Mouse (Mus musculus): ENCODE measurements around the gene Wfdc1. TPM values are rescaled to one million over a fixed set of nuclear protein-coding genes. Genes with fewer than 3 reads are reported as not detected.

Gene Wfdc1
- 42.1 TPM for polyA plus RNA-seq (2014; fragmentation: Illumina TruSeq; extraction: RNeasy Lipid Tissue Mini Kit (QIAGEN cat#74804); ENCODE audit: insufficient read depth, low read depth, low replicate concordance)

DNA sequence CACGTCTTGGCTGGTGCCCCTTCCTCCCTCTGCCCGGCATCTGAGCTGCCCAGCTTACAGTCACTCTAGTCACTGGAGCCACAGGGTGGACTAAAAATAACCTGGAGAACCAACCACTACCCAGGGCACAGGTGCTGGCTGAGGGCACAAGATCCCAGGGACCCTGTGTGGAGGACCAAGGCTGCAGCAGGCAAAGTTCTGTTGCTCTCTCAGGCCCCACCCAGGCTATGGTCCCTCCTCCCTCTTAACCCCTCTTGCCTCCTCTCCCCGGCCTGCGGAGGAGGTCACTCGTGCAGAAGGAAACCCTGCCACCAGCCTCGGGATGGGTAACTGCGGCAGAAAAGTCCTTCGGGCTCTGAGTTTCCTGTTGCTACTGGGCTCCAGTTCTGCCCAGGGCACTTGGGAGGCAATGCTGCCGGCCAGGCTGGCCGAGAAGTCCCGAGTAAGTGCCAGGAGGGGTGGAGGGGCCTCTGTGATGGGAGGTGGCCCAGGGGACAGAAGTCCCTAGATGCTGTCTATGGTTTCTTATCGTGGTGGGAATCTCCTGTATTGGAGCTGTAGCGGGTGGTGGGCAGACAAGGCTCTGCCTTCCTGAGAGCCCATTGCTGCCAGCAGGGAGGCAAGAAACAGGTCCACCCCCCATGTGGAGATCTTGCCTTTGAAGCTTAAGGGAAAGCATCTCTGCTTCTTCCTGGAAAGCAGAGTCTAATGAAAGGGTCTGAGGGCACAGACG is at the start of gene Wfdc1:
Wfdc1 (plus strand) TSS at position 147 of the 733 bp plus-strand sequence.

DNA sequence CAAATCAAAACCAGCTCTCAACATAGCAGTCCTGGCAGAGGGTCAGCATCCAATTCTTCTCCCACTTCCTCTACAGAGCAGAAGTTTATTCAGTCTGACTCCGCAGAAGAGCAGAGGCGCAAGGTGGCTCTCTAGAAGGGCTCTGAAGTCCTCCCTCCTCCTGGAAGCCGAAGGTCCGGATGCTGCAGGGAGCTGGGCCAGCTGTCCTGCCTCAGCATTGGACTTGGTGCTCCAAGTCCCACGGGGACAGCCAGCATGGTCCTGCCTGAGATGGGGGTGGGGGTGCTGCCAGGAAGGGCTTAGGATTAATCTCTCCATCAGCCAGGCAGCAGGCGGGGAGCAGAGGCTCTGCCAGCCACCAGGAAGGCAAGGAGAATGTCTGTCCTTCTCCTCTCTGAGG is 30.8 kb upstream of the Wfdc1 start, which contains the start of gene Kcng4:
Kcng4 (minus strand) TSS at position 303 of the 400 bp plus-strand sequence.

DNA sequence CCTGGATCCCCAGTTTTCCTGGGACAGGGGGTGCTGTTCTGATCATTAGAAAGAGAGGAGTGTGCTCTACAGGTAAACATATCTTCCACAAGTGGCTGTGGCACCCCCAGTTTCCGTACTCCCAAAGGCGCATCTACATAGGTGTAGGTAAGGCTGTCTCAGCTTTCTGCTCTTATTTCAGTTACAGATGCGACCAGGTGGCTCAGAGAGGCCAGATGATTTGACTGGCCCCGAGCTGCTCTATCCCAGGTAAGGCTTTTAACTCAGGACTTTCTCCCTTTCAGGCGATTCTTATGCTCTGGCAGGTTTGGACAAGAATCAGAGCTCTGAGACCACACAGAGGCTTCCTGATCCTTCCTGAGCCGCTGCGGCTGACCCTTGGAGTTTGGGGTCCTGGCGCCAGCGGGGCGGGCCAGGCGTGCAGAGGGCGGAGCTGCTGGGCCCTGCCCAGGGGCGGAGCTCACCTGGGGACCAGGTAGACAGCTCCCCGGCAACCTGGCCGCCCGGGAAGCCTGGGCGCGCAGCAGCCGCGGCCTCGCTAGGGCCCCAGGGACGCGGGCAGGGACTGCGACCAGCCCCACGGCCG is 33.5 kb downstream of the Wfdc1 start, which contains the start of gene Atp2c2:
Atp2c2 (plus strand) TSS at position 461 of the 586 bp plus-strand sequence.

Other genes starting within 250 kb of the Wfdc1 start
- 9.3 TPM for gene Osgin1, start 232.2 kb upstream of the Wfdc1 start, polyA plus RNA-seq (2014; fragmentation: Illumina TruSeq; extraction: RNeasy Lipid Tissue Mini Kit (QIAGEN cat#74804); ENCODE audit: insufficient read depth, low read depth, low replicate concordance)
- 0.50 TPM for gene Necab2, start 219.6 kb upstream of the Wfdc1 start, polyA plus RNA-seq (2014; fragmentation: Illumina TruSeq; extraction: RNeasy Lipid Tissue Mini Kit (QIAGEN cat#74804); ENCODE audit: insufficient read depth, low read depth, low replicate concordance)
- gene Slc38a8, start 164.7 kb upstream of the Wfdc1 start, polyA plus RNA-seq (2014; fragmentation: Illumina TruSeq; extraction: RNeasy Lipid Tissue Mini Kit (QIAGEN cat#74804); ENCODE audit: insufficient read depth, low read depth, low replicate concordance): not detected
- 36.6 TPM for gene Mbtps1, start 107.6 kb upstream of the Wfdc1 start, polyA plus RNA-seq (2014; fragmentation: Illumina TruSeq; extraction: RNeasy Lipid Tissue Mini Kit (QIAGEN cat#74804); ENCODE audit: insufficient read depth, low read depth, low replicate concordance)
- 14.3 TPM for gene Hsdl1, start 91.2 kb upstream of the Wfdc1 start, polyA plus RNA-seq (2014; fragmentation: Illumina TruSeq; extraction: RNeasy Lipid Tissue Mini Kit (QIAGEN cat#74804); ENCODE audit: insufficient read depth, low read depth, low replicate concordance)
- 2.6 TPM for gene Dnaaf1, start 91.1 kb upstream of the Wfdc1 start, polyA plus RNA-seq (2014; fragmentation: Illumina TruSeq; extraction: RNeasy Lipid Tissue Mini Kit (QIAGEN cat#74804); ENCODE audit: insufficient read depth, low read depth, low replicate concordance)
- 5.0 TPM for gene Taf1c, start 61.1 kb upstream of the Wfdc1 start, polyA plus RNA-seq (2014; fragmentation: Illumina TruSeq; extraction: RNeasy Lipid Tissue Mini Kit (QIAGEN cat#74804); ENCODE audit: insufficient read depth, low read depth, low replicate concordance)
- gene Adad2, start 53.6 kb upstream of the Wfdc1 start, polyA plus RNA-seq (2014; fragmentation: Illumina TruSeq; extraction: RNeasy Lipid Tissue Mini Kit (QIAGEN cat#74804); ENCODE audit: insufficient read depth, low read depth, low replicate concordance): not detected
- gene Kcng4, start 30.7 kb upstream of the Wfdc1 start, polyA plus RNA-seq (2014; fragmentation: Illumina TruSeq; extraction: RNeasy Lipid Tissue Mini Kit (QIAGEN cat#74804); ENCODE audit: insufficient read depth, low read depth, low replicate concordance): 0.11 TPM
- gene Atp2c2, start 33.6 kb downstream of the Wfdc1 start, polyA plus RNA-seq (2014; fragmentation: Illumina TruSeq; extraction: RNeasy Lipid Tissue Mini Kit (QIAGEN cat#74804); ENCODE audit: insufficient read depth, low read depth, low replicate concordance): 3.5 TPM
- 5.7 TPM for gene Tldc1, start 112.1 kb downstream of the Wfdc1 start, polyA plus RNA-seq (2014; fragmentation: Illumina TruSeq; extraction: RNeasy Lipid Tissue Mini Kit (QIAGEN cat#74804); ENCODE audit: insufficient read depth, low read depth, low replicate concordance)
- 94.1 TPM for gene Cotl1, start 174.2 kb downstream of the Wfdc1 start, polyA plus RNA-seq (2014; fragmentation: Illumina TruSeq; extraction: RNeasy Lipid Tissue Mini Kit (QIAGEN cat#74804); ENCODE audit: insufficient read depth, low read depth, low replicate concordance)
- 4.5 TPM for gene Klhl36, start 195.9 kb downstream of the Wfdc1 start, polyA plus RNA-seq (2014; fragmentation: Illumina TruSeq; extraction: RNeasy Lipid Tissue Mini Kit (QIAGEN cat#74804); ENCODE audit: insufficient read depth, low read depth, low replicate concordance)
- 25.2 TPM for gene Usp10, start 244.0 kb downstream of the Wfdc1 start, polyA plus RNA-seq (2014; fragmentation: Illumina TruSeq; extraction: RNeasy Lipid Tissue Mini Kit (QIAGEN cat#74804); ENCODE audit: insufficient read depth, low read depth, low replicate concordance)
- 25.6 TPM for gene Gm20388, start 244.5 kb downstream of the Wfdc1 start, polyA plus RNA-seq (2014; fragmentation: Illumina TruSeq; extraction: RNeasy Lipid Tissue Mini Kit (QIAGEN cat#74804); ENCODE audit: insufficient read depth, low read depth, low replicate concordance)